Mouse (Mus musculus) c-Kit-positive CD71-positive TER-119-positive erythroid progenitor cells, embryonic 14.5 days (primary cell): Measurements from ENCODE around the gene Svs5.

Source experiments
- DNase-seq: peaks from one replicate; pipeline ENCODE4 v3.0.0-alpha.2; 2013; ENCODE audit warnings: low spot score

Svs5 gene

GRCm38 (mm10) chr2:164381726-164382125, 49.2 kb downstream of the Svs5 start:
- no peak for DNase-seq

DNA sequence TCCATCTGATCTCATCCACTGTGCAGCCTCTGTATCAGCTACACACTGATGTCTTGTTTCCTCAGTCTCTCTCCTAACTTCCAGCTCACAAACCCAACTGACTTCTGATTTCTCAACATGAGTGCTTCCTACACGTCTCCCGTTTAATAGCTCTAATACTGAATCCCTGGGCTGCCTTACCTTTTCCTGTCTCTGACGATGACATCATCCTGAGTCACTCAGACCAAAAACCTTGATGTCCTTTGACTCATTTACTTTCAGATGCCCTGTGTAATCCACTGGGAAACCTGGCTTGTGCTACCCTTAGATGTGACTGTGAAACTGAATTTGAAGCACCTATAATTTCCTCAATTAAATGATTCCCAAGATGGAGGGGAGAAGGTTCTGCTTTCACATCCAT, 50.4 kb downstream of the Svs5 start:
- no peak for DNase-seq
